Mouse (Mus musculus): ENCODE data around the gene Tmem106c. TPM values are rescaled to one million over a fixed set of nuclear protein-coding genes. Genes with fewer than 3 reads are reported as not detected.

The Tmem106c gene
- polyA plus RNA-seq, 1 experiment from 2014 or later, result 53.6 TPM

- ATAC-seq (ENCODE audit: low read depth), result 0 out of 2 replicates have a peak, but pooled peaks have one; percentile 16
- WGBS, result 11% methylated on average over 13 of the region's 13 CpGs
- H3K4me2 ChIP-seq (ENCODE audit: low read depth, low read length), result peak overlapping the region; percentile 74
- H3K36me3 ChIP-seq (ENCODE audit: control insufficient read depth, insufficient read depth, low read length), result no peaks in the 10 kb centered on the region
- no peaks in the 10 kb centered on the region for H3K9me3 ChIP-seq (ENCODE audit: control insufficient read depth, low read length)
- H3K4me1 ChIP-seq (ENCODE audit: control insufficient read depth, insufficient read depth, low read length), result no peaks in the 10 kb centered on the region
- H3K4me3 ChIP-seq (ENCODE audit: low read depth, low read length), result peak overlapping the region; percentile 53
- no peak overlapping the region for H3K27ac ChIP-seq (ENCODE audit: low read depth, low read length)
- peak overlapping the region; percentile 55 for H3K9ac ChIP-seq (replicated peaks; ENCODE audit: low read depth, low read length)
- H3K27me3 ChIP-seq (ENCODE audit: control insufficient read depth, insufficient read depth, low read length), result no peaks in the 10 kb centered on the region
These were observed 541 bp upstream of the Tmem106c start for GRCm38 (mm10) chr15:97963329-97963988.

GRCm38 (mm10) chr15:97964836-97965187, 812 bp downstream of the Tmem106c start:
- peak overlapping the region; percentile 53 for H3K4me3 ChIP-seq (ENCODE audit: low read depth, low read length)
- H3K27ac ChIP-seq (ENCODE audit: low read depth, low read length), result peak overlapping the region; percentile 56
- WGBS, result 21% methylated on average over 7 of the region's 7 CpGs
- no peaks in the 10 kb centered on the region for H3K4me1 ChIP-seq (ENCODE audit: control insufficient read depth, insufficient read depth, low read length)
- no peaks in the 10 kb centered on the region for H3K9me3 ChIP-seq (ENCODE audit: control insufficient read depth, low read length)
- peak overlapping the region; percentile 74 for H3K4me2 ChIP-seq (ENCODE audit: low read depth, low read length)
- peak overlapping the region; percentile 55 for H3K9ac ChIP-seq (replicated peaks; ENCODE audit: low read depth, low read length)
- ATAC-seq (ENCODE audit: low read depth), result peak; percentile 31; the same call in 1 of the 2 replicates
- no peaks in the 10 kb centered on the region for H3K27me3 ChIP-seq (ENCODE audit: control insufficient read depth, insufficient read depth, low read length)
- 0 out of 2 replicates have a peak, but pooled peaks cover 3% of the 10 kb centered on the region for H3K36me3 ChIP-seq (ENCODE audit: control insufficient read depth, insufficient read depth, low read length)

GRCm38 (mm10) chr15:97965311-97966045, 1.5 kb downstream of the Tmem106c start:
- Histone ChIP-seq H3K27ac (ENCODE audit: low read depth, low read length) (no peak overlapping the region), H3K9me3 (ENCODE audit: control insufficient read depth, low read length) (no peaks in the 10 kb centered on the region), H3K4me2 (ENCODE audit: low read depth, low read length) (peak overlapping the region; percentile 74), H3K36me3 (ENCODE audit: control insufficient read depth, insufficient read depth, low read length) (0 out of 2 replicates have a peak, but pooled peaks cover 3% of the 10 kb centered on the region), H3K27me3 (ENCODE audit: control insufficient read depth, insufficient read depth, low read length) (no peaks in the 10 kb centered on the region), H3K4me3 (ENCODE audit: low read depth, low read length) (no peak overlapping the region), H3K9ac (replicated peaks; ENCODE audit: low read depth, low read length) (no peak overlapping the region; the same call in 1 of the 2 replicates), H3K4me1 (ENCODE audit: control insufficient read depth, insufficient read depth, low read length) (no peaks in the 10 kb centered on the region)
- 75% methylated on average over 17 of the region's 17 CpGs for WGBS
- no peak for ATAC-seq (ENCODE audit: low read depth)

- 0 out of 2 replicates have a peak, but pooled peaks cover 3% of the 10 kb centered on the region for H3K36me3 ChIP-seq (ENCODE audit: control insufficient read depth, insufficient read depth, low read length)
- no peak overlapping the region for H3K4me3 ChIP-seq (ENCODE audit: low read depth, low read length)
- no peaks in the 10 kb centered on the region for H3K27me3 ChIP-seq (ENCODE audit: control insufficient read depth, insufficient read depth, low read length)
- H3K4me1 ChIP-seq (ENCODE audit: control insufficient read depth, insufficient read depth, low read length), result no peaks in the 10 kb centered on the region
- H3K9ac ChIP-seq (replicated peaks; ENCODE audit: low read depth, low read length), result no peak overlapping the region
- ATAC-seq (ENCODE audit: low read depth), result no peak
- H3K9me3 ChIP-seq (ENCODE audit: control insufficient read depth, low read length), result no peaks in the 10 kb centered on the region
- no peak overlapping the region for H3K27ac ChIP-seq (ENCODE audit: low read depth, low read length)
- WGBS, result 58% methylated on average over 6 of the region's 6 CpGs
- H3K4me2 ChIP-seq (ENCODE audit: low read depth, low read length), result no peak overlapping the region
These were observed 6.3 kb downstream of the Tmem106c start for GRCm38 (mm10) chr15:97970299-97970698.

GRCm38 (mm10) chr15:97972580-97972979, 8.6 kb downstream of the Tmem106c start:
- Histone ChIP-seq H3K27ac (ENCODE audit: low read depth, low read length) (no peak overlapping the region), H3K4me2 (ENCODE audit: low read depth, low read length) (no peak overlapping the region), H3K4me3 (ENCODE audit: low read depth, low read length) (no peak overlapping the region), H3K36me3 (ENCODE audit: control insufficient read depth, insufficient read depth, low read length) (0 out of 2 replicates have a peak, but pooled peaks cover 4% of the 10 kb centered on the region), H3K4me1 (ENCODE audit: control insufficient read depth, insufficient read depth, low read length) (no peaks in the 10 kb centered on the region), H3K9me3 (ENCODE audit: control insufficient read depth, low read length) (no peaks in the 10 kb centered on the region), H3K27me3 (ENCODE audit: control insufficient read depth, insufficient read depth, low read length) (no peaks in the 10 kb centered on the region), H3K9ac (replicated peaks; ENCODE audit: low read depth, low read length) (no peak overlapping the region)
- WGBS, result 91% methylated on average over 6 of the region's 6 CpGs
- no peak for ATAC-seq (ENCODE audit: low read depth)

- H3K4me3 ChIP-seq (ENCODE audit: low read depth, low read length), result no peak overlapping the region
These were observed 9.4 kb downstream of the Tmem106c start for GRCm38 (mm10) chr15:97973248-97974005.

GRCm38 (mm10) chr15:97981560-97981959, 17.6 kb downstream of the Tmem106c start:
- Histone ChIP-seq H3K9ac (replicated peaks; ENCODE audit: low read depth, low read length) (no peak overlapping the region), H3K36me3 (ENCODE audit: control insufficient read depth, insufficient read depth, low read length) (peaks cover 5% of the 10 kb centered on the region; the same call in 1 of the 2 replicates), H3K4me2 (ENCODE audit: low read depth, low read length) (no peak overlapping the region), H3K9me3 (ENCODE audit: control insufficient read depth, low read length) (no peaks in the 10 kb centered on the region), H3K4me1 (ENCODE audit: control insufficient read depth, insufficient read depth, low read length) (no peaks in the 10 kb centered on the region), H3K27ac (ENCODE audit: low read depth, low read length) (no peak overlapping the region), H3K4me3 (ENCODE audit: low read depth, low read length) (no peak overlapping the region), H3K27me3 (ENCODE audit: control insufficient read depth, insufficient read depth, low read length) (no peaks in the 10 kb centered on the region)
- ATAC-seq (ENCODE audit: low read depth), result no peak
- 93% methylated on average over 6 of the region's 6 CpGs for WGBS

More at GRCm38 (mm10) chr15:97973248-97974005, 9.4 kb downstream of the Tmem106c start:
- no peaks in the 10 kb centered on the region for H3K9me3 ChIP-seq (ENCODE audit: control insufficient read depth, low read length)
- 0 out of 2 replicates have a peak, but pooled peaks cover 6% of the 10 kb centered on the region for H3K36me3 ChIP-seq (ENCODE audit: control insufficient read depth, insufficient read depth, low read length)
- H3K27ac ChIP-seq (ENCODE audit: low read depth, low read length), result no peak overlapping the region
- no peaks in the 10 kb centered on the region for H3K27me3 ChIP-seq (ENCODE audit: control insufficient read depth, insufficient read depth, low read length)
- 0 out of 2 replicates have a peak overlapping the region, but pooled peaks have one; percentile 21 for H3K9ac ChIP-seq (replicated peaks; ENCODE audit: low read depth, low read length)
- H3K4me1 ChIP-seq (ENCODE audit: control insufficient read depth, insufficient read depth, low read length), result no peaks in the 10 kb centered on the region
- ATAC-seq (ENCODE audit: low read depth), result no peak
- H3K4me2 ChIP-seq (ENCODE audit: low read depth, low read length), result no peak overlapping the region
- WGBS, result 50% methylated on average over 11 of the region's 11 CpGs

GRCm38 (mm10) chr15:97989544-97989943, 25.5 kb downstream of the Tmem106c start:
- H3K36me3 ChIP-seq (ENCODE audit: control insufficient read depth, insufficient read depth, low read length), result no peaks in the 10 kb centered on the region
- H3K4me2 ChIP-seq (ENCODE audit: low read depth, low read length), result no peak overlapping the region
- no peak overlapping the region for H3K4me3 ChIP-seq (ENCODE audit: low read depth, low read length)
- no peak for ATAC-seq (ENCODE audit: low read depth)
- no peaks in the 10 kb centered on the region for H3K27me3 ChIP-seq (ENCODE audit: control insufficient read depth, insufficient read depth, low read length)
- peaks cover 36% of the 10 kb centered on the region for H3K4me1 ChIP-seq (ENCODE audit: control insufficient read depth, insufficient read depth, low read length)
- H3K27ac ChIP-seq (ENCODE audit: low read depth, low read length), result no peak overlapping the region
- no peaks in the 10 kb centered on the region for H3K9me3 ChIP-seq (ENCODE audit: control insufficient read depth, low read length)
- no peak overlapping the region for H3K9ac ChIP-seq (replicated peaks; ENCODE audit: low read depth, low read length)
- WGBS, result 0% methylated on average over 1 of the region's 1 CpGs

Data from neural tube, embryonic 14.5 days (tissue).